Mouse (Mus musculus) E14TG2a.4 (cell line): ENCODE measurements around the gene Ndufa5.

Experiments used
- CTCF ChIP-seq: conservative IDR thresholded peaks from 2 replicates; pipeline ENCODE4 v1.5.1; 2014; ENCODE audit warnings: low read length
- NANOG ChIP-seq: IDR thresholded peaks from 2 replicates; pipeline ENCODE4 v1.6.1; 2014; ENCODE audit warnings: borderline replicate concordance, low read length, mixed read lengths

DNA sequence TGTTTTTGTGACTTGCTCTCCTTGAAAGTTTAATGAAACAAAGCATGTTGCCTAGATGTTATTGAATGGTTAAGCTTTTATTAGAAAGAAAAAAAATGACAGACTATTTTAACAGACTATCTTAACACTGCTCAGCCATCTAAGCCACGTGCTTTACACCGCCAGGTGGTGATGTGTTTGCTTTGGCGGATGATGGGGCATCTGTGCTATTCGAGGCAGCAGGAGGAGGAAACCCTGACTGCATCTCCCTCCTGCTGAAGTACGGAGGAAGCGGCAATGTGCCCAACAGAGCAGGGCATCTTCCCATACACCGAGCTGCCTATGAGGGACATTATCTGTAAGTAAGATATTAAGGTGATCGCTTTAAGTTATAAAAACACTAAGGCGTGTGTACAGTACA is 36.3 kb upstream of the Ndufa5 start:
- TF ChIP-seq CTCF (no peak), NANOG (no peak)
